Mouse (Mus musculus) gastrocnemius, postnatal 14 days (tissue): ENCODE data around the gene Dst. TPM values are rescaled to one million over a fixed set of nuclear protein-coding genes. Genes with fewer than 3 reads are reported as not detected.
A peak's percentile ranks its signal among the peaks of the same experiment; 100 is the strongest.

Experiments used
- DNase-seq: peaks from one replicate; pipeline ENCODE4 v3.0.0; 2021; ENCODE audit warnings: mixed read lengths
- intact Hi-C: fragments of 180-260 bp; cut with DNase I; formaldehyde crosslinking; loops from one replicate; pipeline ENCODE4 v1.15.1; 2025; ENCODE audit warnings: low total_unique reads
- total RNA-seq, 2 experiments: library from RNA; stranded (reverse); gene quantifications; 2 replicates each; pipeline ENCODE4 v1.2.3; 2021

Dst gene
- total RNA-seq, 2 experiments from 2014 or later = 121 to 150 TPM

DNA sequence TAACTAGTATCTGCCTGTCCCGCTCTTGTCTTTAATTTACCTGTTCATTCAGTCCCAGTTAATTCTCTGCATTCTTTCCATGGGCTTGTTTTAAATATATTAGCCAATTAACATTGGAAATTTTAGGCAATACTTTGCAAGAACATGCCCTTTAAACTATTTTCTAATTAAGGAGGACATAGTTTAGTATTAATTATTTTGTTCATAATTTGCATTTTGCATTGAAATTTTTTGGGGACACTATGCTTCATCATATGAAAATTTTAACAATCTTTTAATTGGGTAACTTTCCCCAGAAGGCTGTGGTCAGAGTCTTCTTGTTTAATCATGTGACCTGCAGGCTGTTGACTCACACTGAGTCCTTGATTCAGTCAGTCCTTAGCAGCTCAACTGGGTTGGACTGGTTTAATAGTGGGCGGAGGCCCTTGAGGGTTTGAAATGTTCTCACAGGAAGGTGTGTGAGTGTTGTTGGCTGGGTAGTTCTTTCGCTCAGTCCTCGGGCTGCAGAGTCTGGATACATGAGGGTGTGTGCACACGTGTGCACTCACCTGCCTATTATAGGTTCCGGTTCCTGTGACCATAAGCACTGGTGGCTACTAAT, 231.9 kb downstream of the Dst start:
- intact Hi-C loops = no loop called here
- no peak for DNase-seq

DNA sequence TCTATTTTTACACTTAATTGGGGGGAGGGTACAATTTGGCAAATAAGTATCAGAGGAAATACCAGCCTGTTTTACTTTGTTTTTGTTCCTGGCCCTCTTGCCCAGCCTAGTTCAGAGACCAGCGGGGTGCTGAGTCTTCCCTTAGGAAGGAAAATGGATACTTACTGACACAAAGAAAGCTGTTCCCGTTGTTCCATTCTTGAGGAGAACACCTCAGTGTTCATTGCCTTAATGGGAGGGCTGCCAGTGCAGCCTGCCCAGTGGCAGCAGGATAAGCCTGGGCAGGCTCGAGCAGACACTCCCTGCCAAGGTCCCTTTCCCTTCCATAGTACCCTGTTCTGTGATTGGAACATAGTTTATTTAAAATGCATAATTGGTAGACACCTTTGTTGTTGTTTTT, 232.7 kb downstream of the Dst start:
- DNase-seq = no peak
- intact Hi-C loops = no loop called here

DNA sequence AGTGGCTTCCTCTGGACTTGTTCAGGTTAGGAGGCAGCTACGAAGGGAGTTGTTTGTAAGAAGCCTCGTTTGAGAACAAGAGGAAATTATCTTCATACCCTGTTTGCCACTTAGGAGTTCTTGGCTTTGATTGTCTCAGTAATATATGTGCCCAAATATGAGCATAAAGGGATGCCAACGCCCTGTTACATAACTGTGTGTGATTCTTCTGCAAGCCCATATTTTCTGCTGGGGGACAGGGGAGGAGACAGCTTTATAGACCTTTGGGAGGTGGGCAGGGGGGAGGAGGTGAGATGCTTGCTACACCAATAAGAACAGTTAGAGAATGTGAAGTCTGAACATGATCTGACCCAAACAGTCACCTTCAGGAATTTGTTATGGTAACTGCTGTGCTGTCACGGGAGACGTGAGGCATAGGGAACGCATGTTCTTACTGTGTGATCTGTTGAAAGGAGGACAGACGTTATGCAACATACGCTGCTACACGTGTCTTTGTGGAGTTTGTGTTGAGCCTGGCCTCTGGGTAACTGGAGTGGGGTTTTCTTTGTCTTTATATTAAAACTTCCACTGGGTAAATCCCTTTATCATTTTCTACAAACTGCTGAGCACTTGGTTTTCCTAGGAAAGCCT, 235.0 kb downstream of the Dst start:
- intact Hi-C loops = no loop called here

DNA sequence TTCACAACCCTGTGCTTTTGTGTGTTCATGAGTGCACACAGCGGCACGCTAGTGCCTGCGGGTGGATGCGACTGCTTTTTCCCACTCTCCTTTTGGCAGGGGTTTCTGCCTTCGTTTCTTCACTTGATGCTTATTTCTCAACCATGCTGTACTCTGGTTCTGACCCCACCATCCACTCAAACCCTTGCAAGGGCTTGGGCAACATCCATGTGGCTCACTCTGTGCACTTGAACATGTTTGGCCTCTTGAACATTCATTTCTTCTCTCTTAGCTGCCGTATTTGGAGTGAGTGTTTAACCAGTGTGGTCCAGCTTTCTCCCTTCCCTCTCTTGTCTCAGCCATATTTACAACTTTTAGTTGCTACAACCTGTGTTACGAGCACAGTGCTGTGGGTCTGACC, 236.8 kb downstream of the Dst start:
- no peak for DNase-seq
- intact Hi-C loops = no loop called here

More for the DNA sequence above, 235.0 kb downstream of the Dst start:
- no peak for DNase-seq

DNA sequence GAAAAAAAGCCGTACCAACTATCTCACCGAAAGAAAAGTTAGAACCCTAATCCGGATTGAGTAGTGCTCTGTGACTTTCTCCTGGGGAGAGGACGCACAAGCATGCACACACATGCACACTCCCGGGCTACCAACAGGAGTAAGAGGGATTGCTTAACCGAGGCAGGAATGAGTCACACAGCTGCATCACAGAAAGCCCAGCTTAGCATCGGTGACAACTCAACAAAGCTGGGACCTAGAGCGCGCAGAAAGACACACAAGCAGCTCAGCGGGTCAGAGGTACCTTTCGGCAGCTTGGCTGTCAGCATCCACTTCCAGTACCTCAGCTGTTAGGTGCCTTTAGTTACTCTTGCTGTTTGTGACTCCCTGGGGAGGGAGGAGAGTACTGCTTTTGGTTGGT, 240.0 kb downstream of the Dst start:
- DNase-seq = no peak
- intact Hi-C loops = no loop called here

DNA sequence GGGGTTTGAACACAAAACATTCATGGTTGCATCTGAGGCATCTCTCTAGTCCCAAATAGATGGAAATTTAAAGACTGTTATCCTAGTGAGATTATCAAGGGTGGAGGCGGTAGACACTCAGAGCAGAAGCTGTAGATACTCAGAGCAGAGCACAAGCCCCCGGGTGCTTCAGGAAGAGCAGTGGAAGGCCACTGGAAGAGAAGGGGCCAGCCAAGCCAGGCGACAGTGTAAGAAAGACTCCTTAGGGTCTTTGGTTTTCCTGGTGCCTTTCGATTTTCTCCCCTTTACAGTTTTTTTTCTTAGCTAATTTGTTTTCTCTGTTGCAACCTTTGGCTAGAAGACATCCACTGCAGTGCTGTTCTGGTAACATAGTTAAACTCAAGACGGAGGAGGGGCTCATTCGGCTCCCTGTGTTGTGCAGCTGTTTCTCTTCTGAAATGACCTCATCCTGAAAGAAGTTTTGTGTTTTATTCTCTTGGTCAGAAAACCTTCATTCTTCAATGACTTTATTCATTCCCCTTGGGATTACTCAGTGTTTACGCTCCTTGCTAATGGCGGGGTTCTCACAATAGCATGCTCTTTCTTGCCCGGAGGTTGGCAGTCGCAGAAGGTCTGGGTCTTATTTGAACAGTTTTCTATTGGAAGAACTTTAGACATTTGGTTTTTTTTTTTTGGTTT, 242.5 kb downstream of the Dst start:
- intact Hi-C loops = no loop called here
- DNase-seq = no peak

DNA sequence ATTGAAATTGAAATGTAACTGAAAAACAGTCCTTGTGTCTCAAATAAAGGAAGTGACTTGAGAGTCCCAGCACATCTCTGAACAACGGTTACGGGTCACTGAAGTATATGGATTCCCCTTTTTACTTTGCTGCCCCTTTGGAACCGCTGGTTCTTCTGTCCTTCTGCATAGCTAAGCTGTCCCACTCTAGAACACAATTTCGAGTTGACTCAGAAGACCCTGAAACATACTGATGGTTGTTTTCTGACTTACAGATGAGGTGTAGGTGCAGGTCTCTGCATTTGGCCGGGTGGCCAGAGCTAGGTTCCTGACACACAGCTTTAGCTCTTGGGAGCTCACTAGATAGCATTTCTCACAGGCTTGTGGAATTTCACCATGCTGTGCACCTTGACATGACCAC, 244.7 kb downstream of the Dst start:
- intact Hi-C loops = no loop called here
- no peak for DNase-seq

DNA sequence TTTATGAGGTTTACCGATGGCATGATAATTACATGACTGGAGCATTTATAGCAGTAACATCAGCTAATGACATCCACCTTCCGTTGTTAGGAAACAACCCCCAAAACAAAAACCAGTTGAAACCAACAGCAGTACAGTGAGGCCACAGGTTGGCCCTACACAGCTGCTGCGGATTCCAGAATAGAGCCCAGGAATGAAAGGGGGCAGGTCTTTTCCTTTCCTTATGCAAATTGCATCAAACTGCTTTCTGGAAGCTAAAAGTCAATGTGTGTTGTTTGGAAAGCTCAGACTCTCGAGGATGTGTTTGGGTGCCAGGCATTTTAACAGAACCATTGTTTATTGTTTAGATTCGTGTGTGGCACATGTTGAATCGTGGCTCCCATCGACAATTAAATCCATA, 248.0 kb downstream of the Dst start:
- intact Hi-C loops = no loop called here
- DNase-seq = no peak

DNA sequence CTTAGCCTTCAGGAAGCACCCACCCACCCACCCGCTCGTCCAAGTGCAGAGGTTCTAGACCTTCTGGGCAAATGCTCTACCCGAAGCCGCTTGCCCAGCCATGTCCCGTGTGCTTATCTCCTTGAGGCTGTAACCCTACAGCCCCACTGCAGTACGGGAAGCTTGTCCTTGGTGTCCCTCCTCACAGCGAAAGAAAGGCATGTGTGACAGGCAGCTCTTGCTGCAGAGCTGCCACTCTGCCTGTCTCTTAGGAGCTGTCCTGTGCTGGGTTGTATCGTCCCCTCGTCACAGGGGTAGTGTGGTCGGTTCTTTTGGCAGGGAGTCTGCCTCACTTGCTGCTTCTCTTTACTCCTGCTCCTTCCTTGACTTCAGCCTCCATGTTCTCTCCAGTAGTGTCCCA, 249.7 kb downstream of the Dst start:
- intact Hi-C loops = no loop called here

DNA sequence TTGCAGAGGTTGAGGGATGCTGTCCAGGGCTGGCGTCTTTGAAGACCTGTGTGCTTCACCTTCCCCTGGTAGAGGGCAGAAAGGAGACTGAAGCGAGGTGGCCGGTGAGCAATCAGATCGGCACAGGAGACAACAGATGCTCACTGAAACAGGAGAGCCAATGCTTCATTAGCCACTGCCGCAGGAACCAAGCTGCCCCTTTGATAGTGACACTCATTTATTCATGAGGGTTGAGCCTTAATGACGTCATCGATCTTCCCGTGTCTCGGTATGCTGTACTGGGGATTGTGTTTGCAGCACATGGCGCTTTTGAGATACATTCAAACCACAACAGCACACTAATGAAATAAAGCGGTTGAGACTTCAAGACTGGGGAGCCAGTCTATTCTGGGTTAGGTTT, 250.8 kb downstream of the Dst start:
- intact Hi-C loops = no loop called here
- DNase-seq = no peak

More for the DNA sequence above, 249.7 kb downstream of the Dst start:
- DNase-seq = no peak

DNA sequence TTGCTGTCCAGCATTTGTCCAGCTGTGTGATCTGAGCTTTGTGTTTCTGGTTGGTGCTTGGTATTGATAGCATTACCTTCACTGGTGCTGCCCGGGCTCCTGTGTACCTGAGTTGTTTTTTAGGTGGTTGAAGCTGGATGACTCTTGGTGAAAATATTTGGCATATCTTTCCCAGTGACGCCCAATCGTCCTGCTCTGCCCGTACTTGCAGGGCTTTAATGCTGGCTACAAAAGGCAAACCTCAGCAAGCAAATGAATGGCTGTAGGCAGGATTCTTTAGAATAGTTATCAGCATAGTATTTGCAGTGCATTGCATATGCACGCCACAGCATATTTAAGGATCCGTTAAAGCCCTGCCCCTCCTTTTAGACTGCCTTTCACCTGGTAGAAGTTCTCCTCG, 251.9 kb downstream of the Dst start:
- intact Hi-C loops = loop anchor here (5.0 kb wide), 1 partner anchor 43 kb away; no protein-coding TSS in a partner anchor
- DNase-seq = no peak

DNA sequence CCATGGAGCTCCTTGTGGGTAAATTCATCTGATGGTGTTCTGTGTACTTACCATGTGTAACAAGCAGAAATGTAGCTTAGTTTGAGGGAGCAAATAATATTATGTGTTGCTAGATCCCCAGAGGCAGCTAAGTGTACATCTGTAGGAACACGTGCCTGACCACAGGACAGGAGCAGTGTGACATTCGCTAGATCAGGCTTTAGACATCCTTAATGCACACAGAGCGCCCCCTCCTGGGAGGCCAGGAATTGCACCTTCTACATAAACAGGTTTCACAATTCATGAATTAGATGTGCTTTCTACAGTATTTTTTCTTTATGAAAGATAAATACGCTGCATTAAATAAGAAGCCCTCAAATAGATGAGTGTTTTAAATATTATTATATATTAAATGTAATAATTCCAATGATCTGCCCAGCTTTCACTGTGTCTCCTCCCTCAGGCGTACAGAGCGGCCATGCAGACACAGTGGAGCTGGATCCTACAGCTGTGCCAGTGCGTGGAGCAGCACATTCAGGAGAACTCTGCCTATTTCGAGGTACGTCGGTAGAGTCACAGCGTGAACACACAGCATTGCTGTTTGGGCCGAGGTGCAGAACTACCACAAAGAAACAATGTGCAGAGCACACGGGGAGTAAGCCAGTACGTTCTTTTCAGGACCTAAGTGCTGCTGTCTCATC, 256.7 kb downstream of the Dst start:
- intact Hi-C loops = loop anchor here (2.0 to 5.0 kb wide), 2 partner anchors 47 to 158 kb away; no protein-coding TSS in a partner anchor
- DNase-seq = peak; percentile 80

DNA sequence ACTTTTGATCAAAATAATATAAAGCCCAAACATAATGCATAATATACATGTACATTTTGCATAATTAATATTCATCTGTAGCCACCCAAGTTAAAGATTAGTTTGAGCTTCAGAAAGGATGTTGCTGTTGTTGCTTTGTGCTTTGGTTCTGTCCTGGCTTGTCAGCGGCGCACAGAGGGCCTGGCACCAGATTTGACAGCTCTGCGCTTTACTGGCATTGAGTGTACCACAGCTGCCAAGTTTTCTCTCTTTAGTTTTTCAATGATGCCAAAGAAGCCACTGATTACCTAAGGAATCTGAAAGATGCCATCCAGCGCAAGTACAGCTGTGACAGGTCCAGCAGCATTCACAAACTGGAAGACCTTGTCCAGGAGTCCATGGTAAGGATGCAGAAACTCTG, 257.9 kb downstream of the Dst start:
- intact Hi-C loops = loop anchor here (2.0 kb wide), 1 partner anchor 159 kb away; no protein-coding TSS in a partner anchor
- no peak for DNase-seq

DNA sequence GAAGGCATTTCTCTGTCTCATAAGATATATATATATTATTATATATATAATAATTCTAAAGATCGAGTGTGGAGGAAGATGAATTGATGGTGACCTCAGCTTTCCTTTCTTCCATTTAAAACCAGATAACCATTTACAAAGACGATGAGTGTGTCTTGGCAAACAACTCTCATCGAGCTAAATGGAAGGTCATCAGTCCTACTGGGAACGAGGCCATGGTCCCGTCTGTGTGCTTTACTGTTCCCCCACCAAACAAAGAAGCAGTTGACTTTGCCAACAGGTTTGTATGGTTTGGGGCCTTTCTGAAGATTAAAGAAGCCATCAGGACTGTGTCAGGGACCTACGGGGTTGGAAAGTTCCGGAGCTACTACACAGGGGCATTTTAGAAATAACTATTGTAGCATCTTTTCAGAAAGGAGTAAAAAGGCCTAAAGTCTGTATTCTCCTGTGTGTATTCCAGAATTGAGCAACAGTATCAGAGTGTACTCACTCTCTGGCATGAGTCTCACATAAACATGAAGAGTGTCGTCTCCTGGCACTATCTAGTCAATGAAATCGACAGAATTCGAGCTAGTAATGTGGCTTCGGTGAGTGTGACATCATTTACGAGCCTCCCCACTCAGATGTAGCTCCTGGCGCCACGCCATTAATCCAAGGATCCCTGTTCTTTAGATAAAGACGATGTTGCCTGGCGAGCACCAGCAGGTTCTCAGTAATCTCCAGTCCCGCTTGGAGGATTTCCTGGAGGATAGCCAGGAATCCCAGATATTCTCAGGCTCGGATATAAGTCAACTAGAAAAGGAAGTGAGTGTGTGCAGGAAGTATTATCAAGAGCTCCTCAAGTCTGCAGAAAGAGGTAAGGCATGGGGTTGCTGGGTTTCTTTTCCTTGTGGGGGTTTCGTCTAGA, 259.4 kb downstream of the Dst start:
- intact Hi-C loops = no loop called here
- DNase-seq = peak; percentile 38

DNA sequence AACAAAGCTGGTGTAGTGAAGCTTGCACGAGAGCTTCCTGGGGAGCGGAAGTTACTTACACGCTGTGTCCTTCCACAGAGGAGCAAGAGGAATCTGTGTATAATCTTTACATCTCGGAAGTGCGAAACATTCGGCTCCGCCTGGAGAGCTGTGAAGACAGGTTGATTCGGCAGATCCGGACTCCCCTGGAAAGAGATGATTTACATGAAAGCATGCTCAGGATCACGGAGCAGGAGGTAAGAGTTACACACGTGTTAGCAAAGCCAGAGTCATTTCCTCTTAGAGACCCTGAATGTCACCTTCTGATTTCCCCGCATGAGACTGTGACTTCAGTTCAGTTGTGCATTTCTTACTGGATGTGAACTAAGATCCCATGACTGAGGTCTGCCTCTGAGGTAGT, 261.1 kb downstream of the Dst start:
- intact Hi-C loops = no loop called here
- no peak for DNase-seq

DNA sequence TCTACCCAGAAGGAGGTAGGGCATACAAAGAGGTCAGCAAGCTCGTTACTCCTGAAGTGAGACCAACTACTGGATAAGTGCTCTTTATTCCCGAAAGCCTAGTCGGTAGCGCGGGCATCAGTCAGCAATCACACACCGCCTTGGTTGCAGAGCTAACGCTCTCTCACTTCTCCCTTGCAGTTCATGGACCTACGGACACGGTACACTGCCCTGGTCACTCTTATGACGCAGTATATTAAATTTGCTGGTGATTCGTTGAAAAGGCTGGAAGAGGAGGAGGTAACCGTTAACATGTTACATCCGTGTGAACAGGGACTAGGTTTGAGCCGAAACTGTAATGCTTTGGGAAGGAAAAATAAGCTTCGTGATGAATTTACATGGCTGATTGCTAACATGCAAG, 266.5 kb downstream of the Dst start:
- DNase-seq = no peak
- intact Hi-C loops = no loop called here

DNA sequence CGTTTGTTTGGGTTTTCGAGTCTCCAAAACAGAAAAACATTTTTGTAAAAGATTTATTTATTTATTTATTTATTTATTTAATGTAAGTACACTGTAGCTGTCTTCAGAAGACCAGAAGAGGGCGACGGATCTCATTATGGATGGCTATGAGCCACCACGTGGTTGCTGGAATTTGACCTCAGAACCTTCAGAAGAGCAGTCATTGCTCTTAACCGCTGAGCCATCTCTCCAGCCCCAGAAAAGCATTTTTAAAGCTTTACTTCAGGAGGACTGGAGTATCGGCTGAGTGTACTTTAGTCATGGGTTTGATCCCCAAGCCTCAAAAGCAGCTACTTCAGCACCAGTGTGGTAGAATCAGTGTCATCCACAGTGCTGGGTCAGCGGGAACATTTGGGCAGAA, 266.9 kb downstream of the Dst start:
- intact Hi-C loops = no loop called here
- no peak for DNase-seq

DNA sequence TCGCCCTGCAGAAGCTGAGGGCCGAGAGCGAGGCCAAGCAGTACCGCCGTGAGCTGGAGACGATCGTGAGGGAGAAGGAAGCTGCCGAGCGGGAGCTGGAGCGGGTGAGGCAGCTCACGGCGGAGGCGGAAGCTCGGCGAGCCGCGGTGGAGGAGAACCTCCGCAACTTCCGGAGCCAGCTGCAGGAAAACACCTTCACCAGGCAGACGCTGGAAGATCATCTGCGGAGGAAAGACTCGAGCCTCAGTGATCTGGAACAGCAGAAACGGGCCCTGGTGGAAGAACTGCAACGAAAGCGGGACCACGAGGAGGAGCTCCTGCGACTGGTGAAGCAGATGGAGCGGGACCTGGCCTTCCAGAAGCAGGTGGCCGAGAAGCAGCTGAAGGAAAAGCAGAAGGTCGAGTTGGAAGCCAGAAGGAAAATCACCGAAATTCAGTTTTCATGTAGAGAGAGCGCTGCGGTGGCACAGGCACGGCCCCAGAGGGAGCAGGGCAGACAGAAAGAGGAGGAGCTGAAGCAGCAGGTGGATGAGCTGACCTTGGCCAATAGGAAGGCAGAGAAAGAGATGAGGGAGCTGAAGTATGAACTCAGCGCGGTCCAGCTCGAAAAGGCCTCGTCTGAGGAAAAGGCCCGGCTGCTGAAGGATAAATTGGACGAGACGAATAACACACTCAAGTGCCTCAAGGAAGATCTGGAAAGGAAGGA, 270.1 kb downstream of the Dst start:
- intact Hi-C loops = no loop called here
- DNase-seq = no peak

DNA sequence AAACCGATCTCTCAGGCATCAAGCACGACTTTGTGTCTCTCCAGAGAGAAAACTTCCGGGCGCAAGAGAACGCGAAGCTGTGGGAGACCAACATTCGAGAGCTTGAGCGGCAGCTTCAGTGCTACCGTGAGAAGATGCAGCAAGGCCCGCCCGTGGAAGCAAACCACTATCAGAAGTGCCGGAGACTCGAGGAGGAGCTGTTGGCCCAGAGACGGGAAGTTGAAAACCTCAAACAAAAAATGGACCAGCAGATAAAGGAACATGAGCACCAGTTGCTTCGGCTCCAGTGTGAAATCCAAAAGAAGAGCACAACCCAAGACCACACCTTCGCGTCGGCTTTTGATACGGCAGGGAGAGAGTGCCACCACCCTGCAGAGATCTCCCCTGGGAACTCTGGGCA, 271.7 kb downstream of the Dst start:
- intact Hi-C loops = no loop called here
- no peak for DNase-seq
